Mouse (Mus musculus): ENCODE data around the gene Cep170b. TPM values are rescaled to one million over a fixed set of nuclear protein-coding genes. Genes with fewer than 3 reads are reported as not detected.

Gene Cep170b
- polyA plus RNA-seq, 1 experiment from 2014 or later = 92.1 TPM

GRCm38 (mm10) chr12:112760154-112760926, 40.1 kb downstream of the Cep170b start, which contains the start of gene Pld4:
TSS of gene Pld4 (plus strand) at chr12:112760655.
- CTCF ChIA-PET = interaction anchor here (1.4 to 1.7 kb wide), 2 partner anchors 17 to 36 kb away, joined by 3 read pairs; no protein-coding TSS in a partner anchor
- ATAC-seq = no peak

GRCm38 (mm10) chr12:112761411-112761810, 41.2 kb downstream of the Cep170b start:
- ATAC-seq (no peak), DNase-seq (ENCODE audit: low read depth, low spot score) (no peak)
- CTCF ChIA-PET = interaction anchor here (1.7 kb wide), 1 partner anchor 18 kb away, joined by 3 read pairs; no protein-coding TSS in a partner anchor
- no peaks in the 10 kb centered on the region for H3K27me3 ChIP-seq
- TF ChIP-seq CTCF (IDR thresholded peaks at IDR 0.05) = no peak
- POLR2A ChIA-PET = interaction anchor here (1.4 kb wide), 1 partner anchor 11 kb away, joined by 3 read pairs; no protein-coding TSS in a partner anchor
- in situ Hi-C loops (cut with MboI; ENCODE audit: low pct_unique_long_range_greater_than_20kb) = no loop called here

More at GRCm38 (mm10) chr12:112760154-112760926, 40.1 kb downstream of the Cep170b start, which contains the start of gene Pld4:
- H3K27me3 ChIP-seq = no peaks in the 10 kb centered on the region
- in situ Hi-C loops (cut with MboI; ENCODE audit: low pct_unique_long_range_greater_than_20kb) = no loop called here
- no peak for DNase-seq (ENCODE audit: low read depth, low spot score)
- POLR2A ChIA-PET = interaction anchor here (1.4 kb wide), 1 partner anchor 12 kb away, joined by 3 read pairs; no protein-coding TSS in a partner anchor
- no peak for TF ChIP-seq CTCF (IDR thresholded peaks at IDR 0.05)

- CTCF ChIA-PET = no interaction called here
- TF ChIP-seq CTCF (IDR thresholded peaks at IDR 0.05) = no peak
- H3K27me3 ChIP-seq = no peaks in the 10 kb centered on the region
- DNase-seq (ENCODE audit: low read depth, low spot score) (no peak), ATAC-seq (no peak)
- in situ Hi-C loops (cut with MboI; ENCODE audit: low pct_unique_long_range_greater_than_20kb) = no loop called here
- POLR2A ChIA-PET = interaction anchor here (0.8 kb wide), 1 partner anchor 19 kb away, joined by 3 read pairs; no protein-coding TSS in a partner anchor
Observed at GRCm38 (mm10) chr12:112762018-112762417, 41.8 kb downstream of the Cep170b start.

GRCm38 (mm10) chr12:112763176-112763575, 42.9 kb downstream of the Cep170b start:
- no peak for ATAC-seq
- in situ Hi-C loops (cut with MboI; ENCODE audit: low pct_unique_long_range_greater_than_20kb) = no loop called here
- no peak for TF ChIP-seq CTCF (IDR thresholded peaks at IDR 0.05)
- no peak for DNase-seq (ENCODE audit: low read depth, low spot score)
- ChIA-PET POLR2A (no interaction called here), CTCF (no interaction called here)
- no peaks in the 10 kb centered on the region for H3K27me3 ChIP-seq

GRCm38 (mm10) chr12:112764141-112764540, 43.9 kb downstream of the Cep170b start:
- in situ Hi-C loops (cut with MboI; ENCODE audit: low pct_unique_long_range_greater_than_20kb) = no loop called here
- no peaks in the 10 kb centered on the region for H3K27me3 ChIP-seq
- DNase-seq (ENCODE audit: low read depth, low spot score) = no peak
- TF ChIP-seq CTCF (IDR thresholded peaks at IDR 0.05) = no peak
- no peak for ATAC-seq
- ChIA-PET POLR2A (no interaction called here), CTCF (no interaction called here)

- in situ Hi-C loops (cut with MboI; ENCODE audit: low pct_unique_long_range_greater_than_20kb) = no loop called here
- CTCF ChIA-PET = no interaction called here
Observed at GRCm38 (mm10) chr12:112764991-112765390, 44.7 kb downstream of the Cep170b start.

GRCm38 (mm10) chr12:112766586-112766985, 46.3 kb downstream of the Cep170b start:
- in situ Hi-C loops (cut with MboI; ENCODE audit: low pct_unique_long_range_greater_than_20kb) = no loop called here
- no peak for ATAC-seq
- no peaks in the 10 kb centered on the region for H3K27me3 ChIP-seq
- TF ChIP-seq CTCF (IDR thresholded peaks at IDR 0.05) = no peak
- ChIA-PET CTCF (no interaction called here), POLR2A (interaction anchor here (0.6 kb wide), 1 partner anchor 537 kb away, joined by 3 read pairs; no protein-coding TSS in a partner anchor)
- DNase-seq (ENCODE audit: low read depth, low spot score) = no peak

More at GRCm38 (mm10) chr12:112764991-112765390, 44.7 kb downstream of the Cep170b start:
- no peak for TF ChIP-seq CTCF (IDR thresholded peaks at IDR 0.05)
- no peak for DNase-seq (ENCODE audit: low read depth, low spot score)
- ATAC-seq = no peak
- POLR2A ChIA-PET = no interaction called here
- no peaks in the 10 kb centered on the region for H3K27me3 ChIP-seq

GRCm38 (mm10) chr12:112767036-112767890, 47.0 kb downstream of the Cep170b start:
- in situ Hi-C loops (cut with MboI; ENCODE audit: low pct_unique_long_range_greater_than_20kb) = no loop called here
- ChIA-PET POLR2A (no interaction called here), CTCF (no interaction called here)
- TF ChIP-seq CTCF (IDR thresholded peaks at IDR 0.05) = no peak
- ATAC-seq = no peak
- no peaks in the 10 kb centered on the region for H3K27me3 ChIP-seq
- DNase-seq (ENCODE audit: low read depth, low spot score) = no peak

GRCm38 (mm10) chr12:112768166-112768565, 47.9 kb downstream of the Cep170b start:
- ATAC-seq (no peak), DNase-seq (ENCODE audit: low read depth, low spot score) (no peak)
- H3K27me3 ChIP-seq = no peaks in the 10 kb centered on the region
- CTCF ChIA-PET = no interaction called here
- TF ChIP-seq CTCF (IDR thresholded peaks at IDR 0.05) = no peak
- in situ Hi-C loops (cut with MboI; ENCODE audit: low pct_unique_long_range_greater_than_20kb) = no loop called here
- POLR2A ChIA-PET = no interaction called here

- CTCF ChIA-PET = no interaction called here
Observed at GRCm38 (mm10) chr12:112769031-112769430, 48.8 kb downstream of the Cep170b start.

More at GRCm38 (mm10) chr12:112769031-112769430, 48.8 kb downstream of the Cep170b start:
- DNase-seq (ENCODE audit: low read depth, low spot score) = no peak
- no peak for ATAC-seq
- no peak for TF ChIP-seq CTCF (IDR thresholded peaks at IDR 0.05)
- H3K27me3 ChIP-seq = no peaks in the 10 kb centered on the region
- in situ Hi-C loops (cut with MboI; ENCODE audit: low pct_unique_long_range_greater_than_20kb) = no loop called here
- POLR2A ChIA-PET = no interaction called here

Measured in Patski (cell line).